Mouse (Mus musculus) cerebellum, adult 11-12 months (tissue): ENCODE measurements around the gene Ssu2.

Experiments
- DNase-seq: peaks from one replicate; pipeline ENCODE4 v3.0.0; 2022

The Ssu2 gene

DNA sequence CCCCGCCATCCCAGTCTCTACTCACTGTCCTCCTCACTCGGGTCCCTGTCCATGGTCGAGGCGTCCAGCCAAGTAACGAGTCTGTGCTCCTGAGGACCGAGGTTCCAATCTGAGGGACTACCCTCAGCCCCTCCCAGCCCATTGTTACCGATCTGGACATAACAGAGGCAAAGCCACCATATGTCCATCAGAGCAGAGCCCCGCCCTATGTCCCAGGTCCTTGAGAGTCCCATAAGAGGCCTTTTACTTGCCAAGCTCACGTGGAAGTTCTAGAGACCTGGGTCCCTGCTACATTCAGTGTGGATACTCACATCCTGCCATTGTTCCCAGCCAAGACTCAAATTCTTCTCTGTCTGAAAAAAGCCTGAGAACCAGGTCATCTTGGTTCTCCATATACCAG, at the start of gene Ssu2:
Gene Ssu2 (minus strand): TSS at position 77 of the 400 bp plus-strand sequence.
- DNase-seq = no peak

DNA sequence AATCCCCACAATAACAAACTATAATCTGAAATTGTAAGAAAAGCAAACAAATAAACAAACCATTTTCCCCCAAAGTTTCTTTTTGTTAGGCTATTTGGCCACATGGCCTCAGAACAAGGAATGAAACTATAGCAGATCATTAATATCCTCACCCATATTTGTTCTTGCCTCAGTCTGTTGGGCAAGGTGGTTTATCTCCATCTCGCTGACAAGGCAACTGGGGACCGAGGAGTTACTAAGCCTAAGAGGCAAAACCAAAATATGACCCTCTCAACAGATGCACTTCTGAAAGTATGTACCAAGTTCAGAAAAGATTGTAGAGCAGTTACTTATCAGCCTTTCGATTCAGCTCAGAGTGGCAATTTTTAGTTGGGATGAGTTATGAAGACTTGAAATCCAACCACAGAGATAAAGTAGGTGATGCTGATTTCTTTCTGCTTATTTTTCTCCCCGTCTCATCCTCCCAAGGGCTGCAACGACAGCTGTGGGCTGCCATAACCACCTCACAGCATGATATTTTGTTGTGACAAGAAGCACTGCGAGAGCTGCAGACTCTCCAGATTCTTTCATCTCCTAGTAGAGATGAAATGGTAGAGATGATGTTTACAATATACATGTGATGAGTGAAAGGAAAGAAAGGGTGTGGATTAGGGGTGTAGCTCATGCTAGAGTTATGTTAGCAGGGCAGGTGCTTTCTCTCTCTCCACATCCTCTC, 38.4 kb upstream of the Ssu2 start:
- no peak for DNase-seq

DNA sequence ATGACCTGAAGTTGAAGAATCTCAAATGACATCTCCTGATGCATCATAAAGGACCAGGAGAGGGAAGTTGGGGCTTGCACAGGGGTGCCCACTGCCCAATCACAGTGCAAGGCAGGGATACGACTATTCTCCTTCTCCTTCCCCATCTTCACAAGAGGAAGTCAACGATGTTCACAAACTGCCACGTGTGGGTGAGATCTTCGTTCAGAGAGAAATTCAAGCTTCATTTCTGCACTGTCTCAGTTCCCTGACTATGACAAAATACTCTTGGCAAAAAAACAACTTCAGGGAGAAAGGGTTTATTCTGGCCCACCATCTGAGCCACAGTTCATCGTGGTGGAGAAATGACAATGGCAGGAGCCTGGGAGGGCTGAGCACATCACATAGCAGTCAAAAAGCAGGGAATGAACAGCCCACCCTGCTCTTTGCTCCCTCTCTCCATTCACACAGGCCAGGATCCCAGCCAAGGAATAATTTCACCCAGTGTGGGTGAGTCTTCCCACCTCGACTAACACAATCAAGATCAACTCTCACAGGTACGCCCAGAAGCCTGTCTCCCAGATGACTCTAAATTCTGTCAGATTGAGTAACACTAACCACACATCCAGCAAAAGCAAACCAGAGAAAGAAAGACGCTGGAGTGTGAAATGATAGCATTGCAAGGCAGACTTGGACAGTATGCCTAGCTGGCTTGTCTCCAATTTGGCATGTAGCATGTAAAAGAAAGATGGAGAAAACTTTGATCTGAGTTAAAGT, 36.1 kb upstream of the Ssu2 start:
- no peak for DNase-seq

DNA sequence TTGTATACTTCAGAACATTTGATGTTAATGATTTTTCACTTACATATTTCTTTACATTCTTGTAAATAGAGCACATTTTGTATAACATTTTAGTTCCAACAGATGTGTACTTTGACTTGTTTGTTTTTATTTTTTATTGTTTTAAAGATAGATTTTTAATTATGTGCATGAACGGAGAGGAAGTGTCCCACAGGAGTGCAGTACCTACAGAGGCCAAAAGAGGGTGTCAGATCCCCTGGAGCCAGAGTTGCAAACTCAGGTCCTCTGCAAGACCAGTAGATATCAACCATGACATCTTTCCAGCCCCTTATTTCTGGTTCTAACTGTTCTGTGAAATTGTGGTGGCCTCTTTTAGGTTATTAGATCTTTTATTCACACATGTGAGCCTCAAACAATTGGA, 33.1 kb upstream of the Ssu2 start:
- DNase-seq = no peak

DNA sequence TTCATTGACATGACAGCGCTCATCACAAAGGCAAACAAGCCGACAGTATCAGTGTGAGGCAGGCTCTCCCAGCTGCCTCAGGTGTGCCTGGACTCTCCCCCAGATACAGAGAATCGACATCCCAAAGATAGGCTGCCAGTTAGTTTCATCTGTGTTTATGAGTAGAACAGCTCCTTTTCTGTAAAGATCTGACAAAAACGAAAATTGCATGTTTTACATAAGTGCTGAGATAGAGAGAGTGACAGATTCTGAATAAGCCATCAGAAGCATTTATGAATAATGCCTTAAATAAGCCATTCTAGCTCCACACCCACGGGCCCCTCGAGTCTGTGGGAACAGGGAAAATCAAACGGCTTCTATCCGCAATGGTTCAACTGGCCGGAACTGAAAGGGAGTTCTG, 31.5 kb upstream of the Ssu2 start:
- no peak for DNase-seq

DNA sequence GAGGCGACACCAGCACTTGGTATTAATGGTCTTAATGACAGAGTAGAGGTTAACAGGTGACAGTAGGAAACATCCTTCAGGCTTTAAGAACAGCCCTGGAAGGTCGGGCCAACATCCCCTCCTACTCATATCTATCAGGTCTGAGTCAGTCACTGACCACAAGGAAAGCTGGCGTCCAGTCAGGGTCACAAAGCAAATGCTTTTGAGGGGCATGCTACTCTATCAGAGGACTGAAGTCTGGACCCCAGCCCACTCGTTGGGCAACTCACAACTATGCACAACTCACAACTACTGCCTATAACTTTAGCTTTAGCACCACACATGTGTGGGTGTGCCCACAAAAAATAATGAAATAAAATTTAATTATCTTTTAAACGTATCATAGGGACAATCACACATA, 16.3 kb upstream of the Ssu2 start:
- no peak for DNase-seq

DNA sequence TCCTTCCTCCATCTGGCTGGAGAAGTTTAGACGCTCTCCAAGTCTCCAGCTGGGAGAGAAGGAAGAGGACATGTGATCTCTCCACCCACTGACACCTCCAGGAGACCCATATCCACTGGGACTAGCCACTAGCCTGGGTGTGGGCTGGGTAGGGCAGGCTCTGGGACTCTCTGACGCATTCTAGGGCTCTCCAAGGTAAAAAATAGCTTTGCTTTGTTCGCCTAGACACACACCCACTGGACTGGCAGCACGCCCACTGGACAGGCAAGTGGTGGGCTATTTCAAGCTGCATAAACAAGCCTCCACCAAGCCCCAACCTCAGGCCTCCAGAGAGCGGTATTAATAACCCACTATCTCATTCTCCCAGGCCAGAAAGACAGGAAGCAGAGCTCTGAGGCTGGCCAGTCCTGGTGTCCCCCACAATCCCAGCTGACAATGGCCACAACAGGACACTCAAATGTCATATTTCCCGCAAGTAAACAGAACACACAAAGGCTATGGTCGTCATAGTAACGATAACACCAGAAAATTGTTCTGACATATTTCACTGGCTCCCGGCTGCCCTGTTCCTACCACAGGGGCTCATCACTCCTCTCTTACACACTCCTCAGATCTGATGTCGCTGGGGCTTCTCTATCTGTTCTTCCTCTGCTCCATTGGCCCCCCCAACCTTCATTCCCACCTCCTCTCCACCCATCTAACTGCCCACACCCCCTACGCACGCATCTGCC, 14.3 kb upstream of the Ssu2 start:
- no peak for DNase-seq

DNA sequence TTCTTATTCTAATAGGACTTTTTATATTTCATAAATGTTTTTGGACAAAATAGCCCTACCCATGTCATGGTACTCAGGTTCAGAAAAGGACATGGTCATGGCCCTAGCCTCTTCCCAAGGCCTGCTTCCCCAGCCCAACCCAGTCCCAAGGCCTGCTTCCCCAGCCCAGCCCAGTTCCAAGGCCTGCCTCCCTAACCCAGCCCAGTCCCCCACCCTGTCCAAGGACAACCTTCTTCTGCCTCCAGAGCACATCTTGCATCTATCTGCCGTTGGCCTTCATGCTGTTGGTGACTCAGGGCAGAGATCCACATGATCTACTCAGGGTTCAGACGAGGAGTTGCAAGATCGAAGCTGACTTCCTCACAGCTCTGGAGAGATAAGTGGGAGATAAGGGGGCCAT, 9.5 kb upstream of the Ssu2 start:
- DNase-seq = no peak

DNA sequence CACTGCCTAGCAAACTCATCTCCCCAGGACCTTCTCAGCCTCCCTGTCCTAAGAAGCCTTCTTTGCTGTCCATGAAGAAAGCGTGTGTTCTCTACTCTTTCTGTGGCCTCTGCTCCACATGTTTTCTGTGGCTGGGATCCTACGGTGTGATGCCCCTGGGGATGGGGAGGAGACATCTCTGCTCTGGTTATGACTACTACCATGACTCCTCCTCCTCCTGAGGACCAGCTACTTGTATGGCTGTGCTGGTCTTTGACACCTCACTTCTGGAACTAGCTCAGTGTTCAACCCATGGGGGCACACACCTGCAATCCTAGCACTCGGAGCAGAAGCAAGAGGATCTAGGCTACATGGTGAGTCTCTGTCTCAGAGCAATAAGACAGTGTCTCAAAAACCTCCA, 8.5 kb upstream of the Ssu2 start:
- DNase-seq = no peak

DNA sequence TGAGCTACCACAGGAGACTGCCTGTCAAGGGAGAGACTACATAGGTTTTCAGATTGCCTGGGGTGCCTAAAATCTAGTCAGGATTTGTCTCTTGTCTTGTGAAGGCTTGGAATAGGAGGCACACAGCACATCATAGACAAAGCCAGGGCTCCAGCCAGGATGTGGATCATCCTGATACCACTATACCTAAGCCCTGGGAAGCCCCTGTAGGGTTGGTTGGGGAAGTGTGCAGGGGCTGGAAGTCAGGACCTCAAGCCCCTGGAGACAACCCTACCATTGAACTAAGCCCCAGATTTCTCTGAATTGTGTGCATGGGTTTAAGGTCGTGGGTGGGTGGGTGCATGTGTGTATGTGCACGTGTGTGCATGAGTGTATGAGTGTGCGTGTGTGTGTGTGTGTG, 562 bp upstream of the Ssu2 start:
- no peak for DNase-seq

DNA sequence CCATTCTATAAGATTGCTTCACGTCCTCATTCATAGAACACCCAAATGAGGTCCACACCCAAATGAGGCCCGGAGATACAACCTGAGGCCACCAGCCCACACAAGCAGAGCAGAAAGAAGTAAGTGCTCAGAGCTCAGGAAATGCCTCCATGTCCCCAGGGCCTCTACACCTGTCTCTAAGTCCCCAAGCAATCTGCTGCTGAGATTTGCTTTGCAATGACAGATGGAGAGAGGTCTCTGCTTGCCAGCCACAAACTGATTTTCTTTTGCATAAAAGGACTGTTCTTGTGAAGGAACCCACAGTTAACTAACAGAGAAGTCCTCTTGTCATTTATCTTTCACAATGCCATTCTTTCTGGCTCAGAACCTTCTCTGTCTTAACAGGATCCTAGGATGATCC, 1.6 kb downstream of the Ssu2 start:
- no peak for DNase-seq

DNA sequence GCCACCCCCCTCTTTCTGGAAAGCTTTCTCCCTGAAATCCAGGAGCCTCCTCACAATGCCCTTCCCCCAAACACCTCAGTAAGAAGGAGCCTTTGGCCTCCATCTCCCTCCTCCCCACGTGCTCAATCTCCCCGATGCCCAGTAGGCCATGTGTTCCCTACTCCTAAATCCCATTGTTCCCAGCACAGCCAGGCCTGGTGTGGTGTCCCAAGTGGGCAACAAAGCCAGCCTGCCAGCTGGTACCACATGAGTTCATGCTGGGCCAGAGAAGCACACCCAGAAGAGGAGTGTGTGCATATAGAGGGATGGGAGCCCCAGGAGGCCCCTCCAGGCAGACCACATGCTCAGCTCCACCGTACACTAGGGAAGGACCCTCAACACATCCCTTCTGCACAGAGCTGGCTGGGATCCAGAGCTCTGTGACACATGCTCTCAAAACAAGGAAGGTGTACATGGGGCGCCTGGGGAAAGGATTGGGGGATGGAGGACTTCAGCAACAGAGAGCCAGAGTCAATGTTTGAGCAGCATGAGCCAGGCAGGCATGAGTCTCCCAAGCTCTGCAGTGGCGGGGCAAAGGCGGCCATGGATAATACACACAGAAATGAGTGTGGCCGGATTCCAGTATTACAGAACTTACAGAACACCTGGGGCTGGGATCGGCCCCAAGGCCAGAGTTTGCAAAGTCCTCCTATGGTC, 4.7 kb downstream of the Ssu2 start:
- DNase-seq = no peak

DNA sequence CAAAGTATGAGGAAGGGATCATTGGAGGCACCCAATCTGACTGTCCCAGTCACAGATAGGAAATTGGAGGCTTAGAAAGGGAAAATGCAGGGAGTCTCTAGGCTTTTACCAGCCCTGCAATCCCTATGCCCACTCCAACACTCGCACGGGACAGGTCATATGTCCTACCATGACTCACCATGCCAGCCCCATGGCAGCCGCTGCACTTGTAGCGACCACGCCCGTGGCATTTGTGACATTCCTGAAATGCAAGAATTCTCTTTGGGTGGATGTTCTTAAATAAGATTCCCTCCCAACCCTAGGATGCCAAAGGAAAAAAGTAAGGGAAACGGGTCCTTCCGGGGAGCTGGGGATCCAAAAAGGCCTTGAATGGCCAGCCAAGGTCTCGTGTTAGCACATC, 8.8 kb downstream of the Ssu2 start:
- no peak for DNase-seq

DNA sequence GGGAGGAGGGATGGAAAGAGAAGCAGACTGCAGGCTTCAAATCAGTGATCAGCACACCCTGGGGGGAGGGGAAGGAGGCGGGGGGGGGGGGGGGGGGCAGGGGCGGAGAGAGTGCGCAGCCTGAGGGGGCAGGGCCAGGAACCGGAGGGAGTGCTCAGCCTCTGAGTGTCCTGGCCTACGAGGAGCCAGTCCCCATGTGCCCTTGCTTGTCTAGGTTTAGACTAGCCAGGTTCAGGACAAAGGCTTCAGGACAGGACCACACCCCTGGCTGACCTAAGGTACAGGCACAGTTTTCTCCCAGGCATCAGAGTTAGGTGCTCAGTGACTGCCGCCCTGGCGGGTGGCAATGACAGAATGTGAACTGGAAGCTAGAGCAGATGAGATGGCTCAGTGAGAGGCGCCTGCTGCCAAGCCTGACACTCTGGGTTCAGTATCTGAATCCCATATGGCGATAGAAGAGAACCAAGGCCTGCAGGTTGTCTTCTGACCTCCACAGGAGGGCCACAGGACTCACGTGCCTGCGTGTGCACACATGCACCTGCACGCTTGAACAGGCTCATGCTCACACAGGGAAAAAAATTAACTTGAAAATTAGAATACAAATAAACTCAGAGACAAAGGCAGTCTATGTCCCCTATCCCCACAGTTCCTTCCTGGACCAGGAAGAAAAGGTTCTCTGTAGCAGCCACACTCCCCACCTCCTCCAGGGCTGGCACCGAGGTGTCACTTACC, 12.0 kb downstream of the Ssu2 start:
- DNase-seq = no peak

DNA sequence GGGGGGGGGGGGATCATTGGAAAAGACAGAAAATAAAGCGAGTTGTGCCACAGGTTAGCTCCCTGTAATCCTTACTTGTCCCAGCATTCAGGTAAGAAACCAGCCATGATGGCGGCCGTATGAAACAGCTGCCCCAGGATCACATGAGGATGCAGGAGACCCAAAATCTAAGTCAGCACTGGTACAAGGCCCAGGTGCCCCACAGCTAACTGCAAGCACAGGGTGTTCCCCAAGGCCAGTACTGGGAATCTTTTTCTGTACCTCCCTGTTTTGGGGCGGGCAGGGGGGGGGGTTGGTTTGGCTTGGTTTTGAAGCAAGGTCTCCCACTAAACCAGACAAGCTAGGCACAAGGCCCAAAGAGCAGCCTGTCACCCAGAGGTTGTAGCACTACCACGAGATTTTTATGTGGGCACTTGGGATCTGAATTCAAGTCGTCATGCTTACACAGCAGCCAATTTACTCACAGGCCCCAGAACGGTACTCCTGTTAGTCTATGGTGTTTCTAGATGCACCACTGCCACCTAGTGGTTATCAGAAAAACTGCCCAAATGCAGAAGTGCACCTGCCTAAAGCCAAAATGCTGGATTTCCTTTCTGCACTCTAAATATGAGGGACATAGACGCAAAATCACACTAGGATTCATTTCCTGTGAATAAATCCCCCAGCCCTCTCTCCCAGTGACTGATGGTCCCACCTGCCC, 13.8 kb downstream of the Ssu2 start:
- DNase-seq = no peak

DNA sequence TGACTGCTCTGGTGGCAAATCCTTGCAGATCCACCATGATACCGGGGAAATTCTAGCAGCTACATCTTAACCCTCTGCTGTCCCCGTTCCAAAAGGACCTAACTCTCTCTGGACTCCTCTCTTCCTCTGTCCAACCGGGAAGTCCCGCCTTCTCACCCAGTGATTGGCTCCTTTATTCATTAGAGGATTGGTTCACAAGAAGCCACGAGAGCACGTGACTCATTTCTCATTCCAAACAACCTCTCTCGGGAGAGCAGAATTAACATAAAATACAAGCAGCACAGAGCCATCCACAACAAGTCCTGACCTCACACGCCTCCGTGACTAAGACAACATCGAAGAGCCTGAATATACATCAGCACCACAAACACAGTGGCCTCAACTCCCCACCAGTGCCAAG, 22.5 kb downstream of the Ssu2 start:
- DNase-seq = no peak

DNA sequence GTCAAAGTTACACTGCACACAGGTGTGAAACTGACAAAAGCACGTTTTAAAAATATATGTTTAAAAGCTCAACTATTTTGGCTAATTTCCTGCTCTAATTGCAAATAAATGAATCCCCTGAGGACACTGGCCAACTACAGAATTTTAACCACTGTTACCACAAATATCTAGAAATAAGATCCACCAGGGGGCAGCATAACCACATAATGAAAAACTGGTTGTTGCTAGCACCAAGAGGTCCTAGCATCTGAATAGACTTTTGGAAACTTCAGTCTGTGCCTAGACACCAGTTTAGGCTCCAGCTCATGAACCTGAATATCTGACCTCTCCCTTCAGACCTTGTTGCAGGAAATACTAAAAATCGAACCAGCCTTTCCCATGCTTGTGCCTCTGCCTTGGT, 23.2 kb downstream of the Ssu2 start:
- DNase-seq = no peak

DNA sequence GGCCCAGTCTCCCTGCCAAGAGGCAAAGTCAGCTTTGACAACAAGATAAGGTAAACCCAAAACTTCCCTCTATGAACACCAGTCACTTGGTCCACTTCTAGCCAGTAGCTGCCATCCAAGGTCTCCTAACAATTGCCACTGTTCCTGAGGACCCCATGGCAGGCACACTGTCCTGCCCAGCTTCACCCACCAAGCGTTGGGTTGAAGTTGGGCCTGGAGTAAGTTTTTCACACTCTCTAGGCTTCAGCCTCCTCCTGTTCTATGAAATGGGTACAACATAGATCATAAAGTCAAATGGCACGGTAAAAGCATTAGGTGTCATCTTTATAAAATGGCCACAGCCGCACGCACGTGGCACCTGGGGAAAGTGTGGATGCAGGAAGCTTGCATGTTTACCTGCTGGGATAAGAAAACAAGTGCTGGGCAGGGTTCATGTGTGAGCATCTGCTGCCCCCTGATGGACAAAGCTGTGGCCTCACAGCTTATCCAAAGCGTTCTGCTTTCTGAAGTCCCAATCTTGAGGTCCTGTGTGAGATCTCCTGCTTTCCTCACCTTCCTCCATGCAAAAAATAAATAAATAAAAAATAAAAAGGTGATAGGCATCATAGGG, 25.4 kb downstream of the Ssu2 start:
- no peak for DNase-seq

DNA sequence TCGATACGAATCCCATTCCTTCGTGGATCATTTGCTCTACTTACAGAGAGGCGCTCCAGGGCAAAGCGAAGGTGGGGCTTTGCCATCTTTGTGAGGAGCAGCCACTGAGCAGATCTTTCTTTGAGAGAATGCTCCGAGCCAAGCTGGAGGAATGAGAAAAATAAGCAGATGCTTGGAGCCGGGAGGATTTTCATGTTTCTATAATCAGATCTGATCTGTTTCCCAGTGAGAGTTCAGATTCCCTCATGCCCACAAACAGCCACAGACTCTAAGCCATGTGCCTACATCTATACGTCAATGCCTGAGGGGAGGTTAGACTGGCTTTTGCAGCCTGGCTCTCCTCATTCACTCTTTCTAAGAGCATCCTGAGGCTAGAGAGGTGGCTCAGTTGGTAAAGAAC, 27.1 kb downstream of the Ssu2 start:
- no peak for DNase-seq

DNA sequence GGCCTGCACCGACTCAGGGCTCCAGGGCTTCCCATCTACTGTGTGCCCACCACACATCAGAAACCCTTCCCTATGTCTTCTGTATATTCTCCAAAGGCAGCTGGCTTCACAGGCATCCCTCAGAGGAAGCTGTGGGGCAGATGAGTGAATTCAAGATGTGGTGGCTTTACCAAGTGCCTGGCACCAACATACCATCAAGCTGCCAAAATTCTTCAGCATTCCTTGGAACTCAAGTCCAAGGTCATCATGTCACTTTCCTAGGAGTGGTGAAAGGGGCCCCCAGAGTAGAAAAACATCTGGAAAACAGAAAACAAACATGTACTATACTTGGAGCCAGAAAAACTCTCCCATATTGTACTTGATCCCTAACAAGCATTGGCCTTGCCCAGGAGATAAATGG, 28.5 kb downstream of the Ssu2 start:
- DNase-seq = no peak

DNA sequence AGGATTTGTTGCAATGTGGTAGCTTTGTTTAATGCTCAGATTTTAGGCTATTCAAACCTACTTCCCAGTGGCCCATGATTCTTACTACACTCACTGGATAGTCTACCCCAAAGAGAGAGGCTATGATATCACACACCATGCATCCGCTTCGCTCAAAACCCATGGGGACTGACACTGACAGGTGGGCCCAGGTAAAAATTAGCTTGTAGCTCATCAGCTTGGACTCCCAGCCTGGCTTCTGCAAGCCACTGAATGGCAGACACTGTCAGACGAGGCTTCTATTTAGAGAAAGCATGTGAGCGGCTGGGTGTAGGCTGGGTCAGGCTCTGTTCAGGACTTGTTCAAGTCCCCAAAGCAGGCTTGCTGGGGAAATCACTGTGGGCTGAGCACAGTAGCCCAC, 37.4 kb downstream of the Ssu2 start:
- DNase-seq = no peak

DNA sequence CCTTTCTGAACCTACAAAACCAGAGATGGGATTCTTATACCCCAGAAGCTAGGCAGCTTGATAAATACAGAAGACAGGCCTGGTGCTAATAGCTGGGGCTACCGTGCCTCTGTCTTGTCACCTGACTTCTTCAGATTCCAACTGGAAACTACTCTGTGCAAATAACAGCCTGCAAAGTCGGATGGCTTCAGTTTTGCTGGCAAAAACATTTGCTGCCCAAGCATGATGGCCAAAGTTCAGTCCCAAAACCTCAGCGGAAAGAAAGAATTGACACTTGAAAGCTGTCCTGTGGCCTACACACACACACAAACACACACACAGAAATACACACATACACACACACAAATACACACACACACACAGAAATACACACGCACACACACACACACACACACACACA, 48.8 kb downstream of the Ssu2 start:
- DNase-seq = no peak
